Mouse (Mus musculus) lung, postnatal 0 days (tissue): Measurements from ENCODE around the gene Gm10282. TPM values are rescaled to one million over a fixed set of nuclear protein-coding genes. Genes with fewer than 3 reads are reported as not detected.

ENCODE experiments used
- ATAC-seq: fragments of 200-750 bp; cut with Nextera tagmentation; 2 replicates; pipeline ENCODE4 v1.8.0; 2017; ENCODE audit warnings: moderate library complexity
- DNase-seq: peaks from one replicate; pipeline ENCODE4 v3.0.0-alpha.2; 2016; ENCODE audit warnings: low spot score
- H3K27ac ChIP-seq: fragments of 300-500 bp; sonication (generic); 2 replicates; pipeline ENCODE4 v1.5.1; 2014; ENCODE audit warnings: antibody characterized with exemption, mild to moderate bottlenecking, low read length, mixed read lengths
- H3K27me3 ChIP-seq: fragments of 300-500 bp; sonication (generic); replicated peaks from 2 replicates; pipeline ENCODE4 v1.6.1; 2014; ENCODE audit warnings: low read length, mixed read lengths; ENCODE audit not compliant: insufficient read depth
- H3K36me3 ChIP-seq: fragments of 300-500 bp; sonication (generic); 2 replicates; pipeline ENCODE4 v1.6.1; 2014; ENCODE audit warnings: low read length, mixed read lengths; ENCODE audit not compliant: insufficient read depth
- H3K4me1 ChIP-seq: fragments of 300-500 bp; sonication (generic); 2 replicates; pipeline ENCODE4 v1.6.1; 2014; ENCODE audit warnings: antibody characterized with exemption, low read depth, low read length, mixed read lengths; ENCODE audit not compliant: insufficient read depth
- H3K4me2 ChIP-seq: fragments of 300-500 bp; sonication (generic); replicated peaks from 2 replicates; pipeline ENCODE4 v1.6.1; 2014; ENCODE audit warnings: low read depth, mild to moderate bottlenecking, low read length, moderate library complexity, mixed read lengths
- H3K4me3 ChIP-seq: fragments of 300-500 bp; sonication (generic); 2 replicates; pipeline ENCODE4 v1.5.1; 2014; ENCODE audit warnings: low read depth, low read length
- H3K9ac ChIP-seq: fragments of 300-500 bp; sonication (generic); replicated peaks from 2 replicates; pipeline ENCODE4 v1.6.1; 2014; ENCODE audit warnings: low read depth, mild to moderate bottlenecking
- H3K9me3 ChIP-seq: fragments of 300-500 bp; sonication (generic); 2 replicates; pipeline ENCODE4 v1.6.1; 2016; ENCODE audit warnings: low read length, mixed read lengths
- CTCF ChIP-seq: IDR thresholded peaks from 2 replicates; pipeline ENCODE4 v1.5.1; 2016; ENCODE audit warnings: antibody characterized with exemption, mild to moderate bottlenecking
- EP300 ChIP-seq: IDR thresholded peaks from 2 replicates; pipeline ENCODE4 v1.6.1; 2016; ENCODE audit warnings: antibody characterized with exemption, mild to moderate bottlenecking, control low read depth
- WGBS: fragments of 180-500 bp; shearing (Covaris S2); extraction: QIAGEN DNeasy Blood & Tissue Kit; methylation state at CpG from one replicate; pipeline ENCODE4 v1.1.7; 2014; 5-methylcytosine and 5-hydroxymethylcytosine counted together
- polyA plus RNA-seq: library from polyadenylated mRNA; unstranded; fragments of >200 nt; fragmentation: Nextera tagmentation; extraction: Ambion mirVana; gene quantifications from 2 replicates; pipeline ENCODE4 v1.2.1, GENCODE M21; 2015

Gm10282 gene
- polyA plus RNA-seq = 5.7 and 6.1 TPM in 2 replicates

DNA sequence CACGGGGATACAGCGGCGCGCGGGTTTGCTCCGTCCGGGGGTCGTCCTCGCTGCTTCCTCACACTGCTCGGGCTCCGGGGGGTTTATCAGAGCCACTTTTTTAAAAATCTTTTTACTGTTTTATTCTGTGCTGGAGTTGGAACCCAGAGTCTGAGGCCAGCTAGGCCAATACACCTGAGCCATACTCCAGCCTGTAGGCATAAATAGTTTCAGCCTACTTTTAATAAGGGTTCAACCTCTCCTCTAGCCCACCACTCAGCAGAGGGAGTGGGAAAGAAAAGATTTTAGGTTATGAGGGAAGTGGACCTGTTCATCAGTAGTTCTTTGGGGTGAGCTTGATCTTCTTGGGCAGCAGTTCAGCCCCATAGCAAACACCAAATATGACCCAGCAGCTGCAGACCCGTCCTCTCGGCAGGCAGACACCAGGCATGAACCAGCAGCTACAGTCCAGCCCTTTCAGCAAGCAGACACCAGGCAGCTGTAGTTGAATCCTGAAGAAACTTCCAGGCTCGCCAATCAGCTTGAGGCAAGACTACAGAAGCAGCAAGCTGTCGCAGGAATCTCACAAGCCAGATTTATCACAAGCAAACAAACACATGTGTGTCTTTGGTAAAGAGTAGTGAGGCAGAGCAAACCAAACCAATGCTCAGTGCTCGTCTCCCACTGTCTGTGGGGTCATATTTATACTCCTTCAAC, at the start of gene Gm10282:
TSS of gene Gm10282 (minus strand) at position 51 of the 696 bp plus-strand sequence.
- Histone ChIP-seq H3K9me3 (no peaks in the 10 kb centered on the region), H3K4me3 (no peak within 1 kb of the TSS), H3K4me2 (no peak within 1 kb of the TSS), H3K27me3 (no peaks in the 10 kb centered on the region), H3K9ac (no peak within 1 kb of the TSS), H3K4me1 (peaks cover 4% of the 10 kb centered on the region; the same call in 1 of the 2 replicates), H3K27ac (no peak within 1 kb of the TSS), H3K36me3 (no peaks in the 10 kb centered on the region)
- WGBS = 68% methylated on average over 12 of the region's 16 CpGs
- ATAC-seq = no peak
- DNase-seq = no peak
- TF ChIP-seq EP300 (no peak), CTCF (no peak)

GRCm38 (mm10) chr8:72354272-72354671, 49.2 kb upstream of the Gm10282 start:
- peak overlapping the region; percentile 65 for H3K27ac ChIP-seq
- no peak for TF ChIP-seq CTCF
- peak; percentile 74 for TF ChIP-seq EP300

DNA sequence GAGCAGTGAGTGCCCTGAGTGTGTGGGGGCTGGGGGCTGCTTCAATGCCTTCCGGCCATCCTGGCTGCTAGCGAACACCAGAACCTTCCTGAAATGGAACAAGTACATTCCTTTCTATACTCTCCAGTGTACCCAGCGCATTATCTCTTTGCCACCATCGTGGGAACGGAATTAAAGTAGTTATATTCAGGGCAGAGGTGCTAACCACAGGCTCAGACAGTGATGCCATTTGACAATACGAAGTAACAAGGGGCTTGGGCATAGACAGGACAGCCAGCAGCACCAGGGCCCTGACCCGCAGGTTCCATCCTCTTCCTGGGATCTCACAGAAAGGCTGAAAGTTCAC, 48.6 kb upstream of the Gm10282 start:
- TF ChIP-seq CTCF (no peak), EP300 (no peak)
- H3K9me3 ChIP-seq = no peaks in the 10 kb centered on the region
- no peaks in the 10 kb centered on the region for H3K27me3 ChIP-seq
- no peak overlapping the region for H3K4me2 ChIP-seq
- DNase-seq (no peak), ATAC-seq (no peak)
- no peaks in the 10 kb centered on the region for H3K36me3 ChIP-seq
- peak overlapping the region; percentile 65 for H3K27ac ChIP-seq
- no peak overlapping the region for H3K9ac ChIP-seq
- 0 out of 2 replicates have a peak, but pooled peaks cover 3% of the 10 kb centered on the region for H3K4me1 ChIP-seq
- H3K4me3 ChIP-seq = no peak overlapping the region
- WGBS = 53% methylated on average over 7 of the region's 7 CpGs

More at GRCm38 (mm10) chr8:72354272-72354671, 49.2 kb upstream of the Gm10282 start:
- DNase-seq (peak; percentile 61), ATAC-seq (peak; percentile 80)
- WGBS = 54% methylated on average over 11 of the region's 11 CpGs
- 0 out of 2 replicates have a peak, but pooled peaks cover 3% of the 10 kb centered on the region for H3K4me1 ChIP-seq
- no peak overlapping the region for H3K4me3 ChIP-seq
- H3K27me3 ChIP-seq = no peaks in the 10 kb centered on the region
- no peaks in the 10 kb centered on the region for H3K9me3 ChIP-seq
- no peaks in the 10 kb centered on the region for H3K36me3 ChIP-seq
- no peak overlapping the region for H3K9ac ChIP-seq
- no peak overlapping the region; the same call in 1 of the 2 replicates for H3K4me2 ChIP-seq

DNA sequence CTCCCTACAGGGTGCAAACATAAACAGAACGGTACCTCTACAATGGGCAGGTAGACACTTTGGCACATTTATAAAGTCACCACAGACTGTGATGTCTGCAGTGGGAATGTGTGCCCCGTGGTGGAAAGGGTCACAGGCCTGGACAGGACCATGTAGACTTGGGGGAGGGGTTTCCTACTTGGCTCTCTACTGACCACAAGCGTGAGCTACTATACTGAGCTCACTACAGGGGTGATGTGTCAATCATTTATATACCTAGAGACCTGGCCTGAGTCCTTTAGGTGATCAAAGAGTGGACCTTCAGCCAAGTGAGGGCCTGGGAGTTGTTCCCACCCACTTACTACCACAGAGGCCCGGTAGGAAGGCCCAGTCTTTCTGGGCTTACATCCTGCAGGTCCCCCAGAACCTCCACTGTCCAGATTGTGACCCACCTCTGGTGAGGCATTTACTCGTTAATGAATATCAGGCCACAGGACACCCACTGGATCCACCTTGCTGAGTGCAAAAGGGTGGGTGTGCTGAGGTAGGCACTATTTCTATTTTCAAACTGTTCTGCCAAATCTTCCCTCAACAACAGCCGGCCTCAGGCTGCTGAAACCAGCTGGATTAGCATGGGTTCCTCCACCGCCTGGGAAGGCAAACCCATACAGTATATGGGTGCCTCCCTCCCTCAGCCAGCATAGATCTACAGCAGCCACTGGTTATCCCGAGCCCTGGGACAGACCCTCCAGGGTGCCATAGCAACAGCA, 48.1 kb upstream of the Gm10282 start:
- no peak overlapping the region for H3K4me3 ChIP-seq
- ATAC-seq (peak; percentile 17; the same call in 1 of the 2 replicates), DNase-seq (no peak)
- no peaks in the 10 kb centered on the region for H3K27me3 ChIP-seq
- H3K36me3 ChIP-seq = no peaks in the 10 kb centered on the region
- H3K4me2 ChIP-seq = no peak overlapping the region
- TF ChIP-seq CTCF (no peak), EP300 (no peak)
- H3K4me1 ChIP-seq = 0 out of 2 replicates have a peak, but pooled peaks cover 3% of the 10 kb centered on the region
- WGBS = 79% methylated on average over 8 of the region's 8 CpGs
- no peak overlapping the region for H3K27ac ChIP-seq
- H3K9ac ChIP-seq = no peak overlapping the region
- no peaks in the 10 kb centered on the region for H3K9me3 ChIP-seq

GRCm38 (mm10) chr8:72351405-72352005, 46.4 kb upstream of the Gm10282 start:
- no peak overlapping the region for H3K4me3 ChIP-seq
- ATAC-seq (no peak), DNase-seq (no peak)
- 75% methylated on average over 7 of the region's 7 CpGs for WGBS
- no peak overlapping the region for H3K9ac ChIP-seq
- TF ChIP-seq CTCF = no peak
- TF ChIP-seq EP300 = no peak
- H3K4me1 ChIP-seq = 0 out of 2 replicates have a peak, but pooled peaks cover 3% of the 10 kb centered on the region
- H3K9me3 ChIP-seq = no peaks in the 10 kb centered on the region
- H3K27ac ChIP-seq = no peak overlapping the region
- no peaks in the 10 kb centered on the region for H3K36me3 ChIP-seq
- H3K27me3 ChIP-seq = no peaks in the 10 kb centered on the region
- H3K4me2 ChIP-seq = no peak overlapping the region

DNA sequence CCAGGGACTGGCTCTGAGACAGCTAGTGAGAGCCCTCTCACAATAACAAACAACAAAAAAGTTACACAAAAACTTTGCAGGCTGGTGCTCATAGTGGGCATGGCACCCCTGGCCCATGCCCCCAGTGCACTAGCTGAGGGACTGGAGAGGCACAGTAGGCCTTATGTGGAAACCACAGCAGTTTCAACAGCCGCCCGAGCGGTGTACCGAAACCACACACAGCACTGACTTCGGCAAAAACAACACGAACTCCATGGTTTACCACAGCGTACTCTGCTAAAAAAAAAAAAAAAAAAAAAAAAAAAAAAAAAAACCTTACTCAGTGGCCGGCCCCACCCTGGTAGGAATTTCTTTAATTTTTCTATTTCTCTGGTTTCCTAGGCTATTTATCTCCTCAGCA, 45.7 kb upstream of the Gm10282 start:
- Histone ChIP-seq H3K9ac (no peak overlapping the region), H3K4me1 (0 out of 2 replicates have a peak, but pooled peaks cover 3% of the 10 kb centered on the region), H3K27me3 (no peaks in the 10 kb centered on the region), H3K27ac (no peak overlapping the region), H3K36me3 (no peaks in the 10 kb centered on the region), H3K9me3 (no peaks in the 10 kb centered on the region), H3K4me2 (no peak overlapping the region), H3K4me3 (no peak overlapping the region)
- TF ChIP-seq CTCF (no peak), EP300 (no peak)
- 78% methylated on average over 8 of the region's 8 CpGs for WGBS
- DNase-seq (no peak), ATAC-seq (no peak; the same call in 1 of the 2 replicates)
